Mouse (Mus musculus) neural tube, embryonic 14.5 days (tissue): Measurements from ENCODE around the gene Aldh6a1. TPM values are rescaled to one million over a fixed set of nuclear protein-coding genes. Genes with fewer than 3 reads are reported as not detected.

Experiments
- ATAC-seq: fragments of 200-750 bp; cut with Nextera tagmentation; 2 replicates; pipeline ENCODE4 v1.8.0; 2017; ENCODE audit warnings: low read depth, mild to moderate bottlenecking, moderate TSS enrichment, moderate library complexity
- H3K27ac ChIP-seq: fragments of 300-500 bp; sonication (generic); 2 replicates; pipeline ENCODE4 v1.5.1; 2014; ENCODE audit warnings: low read depth, mild to moderate bottlenecking, control low read depth, low read length, moderate library complexity, mixed read lengths
- H3K27me3 ChIP-seq: fragments of 300-500 bp; sonication (generic); 2 replicates; pipeline ENCODE4 v1.6.1; 2014; ENCODE audit warnings: low read length; ENCODE audit not compliant: control insufficient read depth, insufficient read depth
- H3K36me3 ChIP-seq: fragments of 300-500 bp; sonication (generic); 2 replicates; pipeline ENCODE4 v1.6.1; 2014; ENCODE audit warnings: low read length, mixed read lengths; ENCODE audit not compliant: control insufficient read depth, insufficient read depth
- H3K4me1 ChIP-seq: fragments of 300-500 bp; sonication (generic); 2 replicates; pipeline ENCODE4 v1.6.1; 2014; ENCODE audit warnings: low read length; ENCODE audit not compliant: control insufficient read depth, insufficient read depth
- H3K4me2 ChIP-seq: fragments of 300-500 bp; sonication (generic); 2 replicates; pipeline ENCODE4 v1.6.1; 2014; ENCODE audit warnings: mild to moderate bottlenecking, low read depth, low read length, control low read depth
- H3K4me3 ChIP-seq: fragments of 300-500 bp; sonication (generic); 2 replicates; pipeline ENCODE4 v1.5.1; 2014; ENCODE audit warnings: low read depth, low read length, control low read depth, mixed read lengths
- H3K9ac ChIP-seq: fragments of 300-500 bp; sonication (generic); replicated peaks from 2 replicates; pipeline ENCODE4 v1.6.1; 2014; ENCODE audit warnings: low read depth, mild to moderate bottlenecking, control low read depth, low read length, mixed read lengths
- H3K9me3 ChIP-seq: fragments of 300-500 bp; sonication (generic); 2 replicates; pipeline ENCODE4 v1.6.1; 2016; ENCODE audit warnings: low read length; ENCODE audit not compliant: control insufficient read depth
- WGBS: fragments of 180-500 bp; shearing (Covaris S2); extraction: QIAGEN DNeasy Blood & Tissue Kit; methylation state at CpG from one replicate; pipeline ENCODE4 v1.1.7; 2014; 5-methylcytosine and 5-hydroxymethylcytosine counted together
- polyA plus RNA-seq: library from polyadenylated mRNA; unstranded; fragments of >200 nt; fragmentation: Nextera tagmentation; extraction: Ambion mirVana; gene quantifications from 2 replicates; pipeline ENCODE4 v1.2.1, GENCODE M21; 2014

The Aldh6a1 gene
- polyA plus RNA-seq, 1 experiment from 2014 or later = 41.7 TPM

- H3K4me1 ChIP-seq = no peaks in the 10 kb centered on the region
- H3K9me3 ChIP-seq = no peaks in the 10 kb centered on the region
- ATAC-seq = no peak
- no peak overlapping the region for H3K4me2 ChIP-seq
- H3K4me3 ChIP-seq = no peak overlapping the region
- no peak overlapping the region for H3K9ac ChIP-seq
- no peaks in the 10 kb centered on the region for H3K36me3 ChIP-seq
- 92% methylated on average over 5 of the region's 5 CpGs for WGBS
- no peak overlapping the region for H3K27ac ChIP-seq
- H3K27me3 ChIP-seq = no peaks in the 10 kb centered on the region
Measured at GRCm38 (mm10) chr12:84393847-84394246, 57.0 kb downstream of the Aldh6a1 start.

- no peak overlapping the region for H3K9ac ChIP-seq
- H3K27ac ChIP-seq = no peak overlapping the region
- H3K36me3 ChIP-seq = no peaks in the 10 kb centered on the region
- WGBS = 98% methylated on average over 4 of the region's 4 CpGs
- H3K4me2 ChIP-seq = no peak overlapping the region
- H3K27me3 ChIP-seq = no peaks in the 10 kb centered on the region
- H3K4me3 ChIP-seq = no peak overlapping the region
- no peak for ATAC-seq
- H3K9me3 ChIP-seq = no peaks in the 10 kb centered on the region
- H3K4me1 ChIP-seq = no peaks in the 10 kb centered on the region
Measured at GRCm38 (mm10) chr12:84392681-84393080, 58.1 kb downstream of the Aldh6a1 start.

- WGBS = 90% methylated on average over 6 of the region's 6 CpGs
- H3K4me1 ChIP-seq = no peaks in the 10 kb centered on the region
- H3K36me3 ChIP-seq = no peaks in the 10 kb centered on the region; the same call in 1 of the 2 replicates
- H3K4me2 ChIP-seq = no peak overlapping the region
- ATAC-seq = no peak
- no peak overlapping the region for H3K4me3 ChIP-seq
- H3K9ac ChIP-seq = no peak overlapping the region
- H3K27ac ChIP-seq = no peak overlapping the region
- H3K27me3 ChIP-seq = no peaks in the 10 kb centered on the region
- no peaks in the 10 kb centered on the region for H3K9me3 ChIP-seq
Measured at GRCm38 (mm10) chr12:84390336-84390735, 60.5 kb downstream of the Aldh6a1 start.

- no peak overlapping the region for H3K27ac ChIP-seq
- H3K4me1 ChIP-seq = no peaks in the 10 kb centered on the region
- no peaks in the 10 kb centered on the region; the same call in 1 of the 2 replicates for H3K36me3 ChIP-seq
- no peak overlapping the region for H3K4me2 ChIP-seq
- H3K4me3 ChIP-seq = no peak overlapping the region
- no peak for ATAC-seq
- WGBS = 75% methylated on average over 14 of the region's 14 CpGs
- H3K9ac ChIP-seq = no peak overlapping the region
- H3K27me3 ChIP-seq = no peaks in the 10 kb centered on the region
- no peaks in the 10 kb centered on the region for H3K9me3 ChIP-seq
Measured at GRCm38 (mm10) chr12:84388774-84389400, 61.9 kb downstream of the Aldh6a1 start.

GRCm38 (mm10) chr12:84388097-84388496 is 62.7 kb downstream of the Aldh6a1 start:
- Histone ChIP-seq H3K4me2 (no peak overlapping the region), H3K27ac (no peak overlapping the region), H3K4me1 (no peaks in the 10 kb centered on the region), H3K9me3 (no peaks in the 10 kb centered on the region), H3K36me3 (no peaks in the 10 kb centered on the region; the same call in 1 of the 2 replicates), H3K27me3 (no peaks in the 10 kb centered on the region), H3K9ac (no peak overlapping the region), H3K4me3 (no peak overlapping the region)
- no peak for ATAC-seq
- 91% methylated on average over 8 of the region's 8 CpGs for WGBS

- no peak overlapping the region for H3K9ac ChIP-seq
- no peaks in the 10 kb centered on the region for H3K27me3 ChIP-seq
- no peaks in the 10 kb centered on the region for H3K9me3 ChIP-seq
- no peaks in the 10 kb centered on the region for H3K4me1 ChIP-seq
- WGBS = 94% methylated on average over 4 of the region's 4 CpGs
- H3K4me2 ChIP-seq = no peak overlapping the region
- no peak overlapping the region for H3K27ac ChIP-seq
- no peak for ATAC-seq
- no peaks in the 10 kb centered on the region; the same call in 1 of the 2 replicates for H3K36me3 ChIP-seq
- no peak overlapping the region for H3K4me3 ChIP-seq
Measured at GRCm38 (mm10) chr12:84385408-84385807, 65.4 kb downstream of the Aldh6a1 start.

- Histone ChIP-seq H3K36me3 (no peaks in the 10 kb centered on the region; the same call in 1 of the 2 replicates), H3K27ac (no peak overlapping the region), H3K4me1 (no peaks in the 10 kb centered on the region), H3K9ac (no peak overlapping the region), H3K4me3 (no peak overlapping the region), H3K9me3 (no peaks in the 10 kb centered on the region), H3K4me2 (no peak overlapping the region), H3K27me3 (no peaks in the 10 kb centered on the region)
- 67% methylated on average over 5 of the region's 5 CpGs for WGBS
- ATAC-seq = no peak
Measured at GRCm38 (mm10) chr12:84384644-84385081, 66.1 kb downstream of the Aldh6a1 start.

- no peaks in the 10 kb centered on the region; the same call in 1 of the 2 replicates for H3K36me3 ChIP-seq
- no peaks in the 10 kb centered on the region for H3K27me3 ChIP-seq
- WGBS = 84% methylated on average over 4 of the region's 4 CpGs
- no peaks in the 10 kb centered on the region for H3K4me1 ChIP-seq
- no peaks in the 10 kb centered on the region for H3K9me3 ChIP-seq
- H3K27ac ChIP-seq = no peak overlapping the region
- no peak overlapping the region for H3K4me2 ChIP-seq
- ATAC-seq = no peak
- H3K9ac ChIP-seq = no peak overlapping the region
- H3K4me3 ChIP-seq = no peak overlapping the region
Measured at GRCm38 (mm10) chr12:84382369-84382768, 68.4 kb downstream of the Aldh6a1 start.
